Mouse (Mus musculus) small intestine, adult 2 months (tissue): ENCODE results near the gene Tnfrsf22.

Source experiments
- CTCF ChIP-seq: fragments of 200-500 bp; IDR thresholded peaks from 2 replicates; pipeline ENCODE4 v1.5.1; 2012; ENCODE audit warnings: low read depth, mild to moderate bottlenecking, control low read depth, inconsistent platforms, low read length, moderate library complexity, mixed read lengths; ENCODE audit not compliant: insufficient replicate concordance, insufficient read length; ENCODE audit errors: extremely low read depth
- POLR2A ChIP-seq: fragments of 200-500 bp; IDR thresholded peaks from 2 replicates; pipeline ENCODE4 v1.6.1; 2012; ENCODE audit warnings: low read depth, mild to moderate bottlenecking, control low read depth, inconsistent platforms, low read length, moderate library complexity

DNA sequence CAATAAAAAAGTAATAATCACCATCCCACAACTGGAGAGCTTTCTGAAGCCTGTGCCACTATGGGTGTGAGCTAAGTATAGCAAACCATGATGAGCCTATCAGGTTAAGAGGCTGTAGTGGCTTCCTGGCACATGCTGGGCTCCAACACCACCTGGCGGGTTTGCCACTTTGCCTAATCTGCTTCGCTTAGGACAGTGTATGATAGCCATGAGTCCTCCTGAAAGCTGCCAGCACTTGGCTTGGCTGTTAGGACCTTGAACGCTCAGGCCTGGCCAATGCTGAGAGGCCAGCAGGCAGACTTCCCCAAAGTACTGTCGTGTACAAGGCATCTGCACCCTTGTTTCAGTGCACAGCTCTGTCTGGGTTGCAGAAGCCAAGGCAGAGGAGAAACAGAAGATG is 61.5 kb downstream of the Tnfrsf22 start:
- TF ChIP-seq CTCF (no peak), POLR2A (no peak)
